Mouse (Mus musculus) brain, embryonic 14.5 days (tissue): ENCODE results near the gene Nrbp1. TPM values are rescaled to one million over a fixed set of nuclear protein-coding genes. Genes with fewer than 3 reads are reported as not detected.

Source experiments
- DNase-seq: peaks from one replicate; pipeline ENCODE4 v3.0.0-alpha.2; 2011; ENCODE audit warnings: low read depth
- CTCF ChIP-seq: fragments of 200-500 bp; IDR thresholded peaks from 2 replicates; pipeline ENCODE4 v1.5.1; 2012; ENCODE audit warnings: inconsistent platforms, mild to moderate bottlenecking, moderate library complexity, borderline replicate concordance; ENCODE audit not compliant: insufficient read depth, insufficient read length; ENCODE audit errors: extremely low read depth
- POLR2A ChIP-seq: fragments of 200-500 bp; IDR thresholded peaks from 2 replicates; pipeline ENCODE4 v1.6.1; 2012; ENCODE audit warnings: mild to moderate bottlenecking, inconsistent platforms, borderline replicate concordance; ENCODE audit not compliant: poor library complexity, insufficient read depth, insufficient read length, severe bottlenecking; ENCODE audit errors: extremely low read depth
- polyA plus RNA-seq: library from polyadenylated mRNA; depleted of rRNA; stranded (reverse); fragments of >200 nt; gene quantifications from 2 replicates; pipeline ENCODE4 v1.2.3, GENCODE M21; 2012; rRNA removed

Nrbp1 gene
- 143 and 175 TPM in 2 replicates for polyA plus RNA-seq

DNA sequence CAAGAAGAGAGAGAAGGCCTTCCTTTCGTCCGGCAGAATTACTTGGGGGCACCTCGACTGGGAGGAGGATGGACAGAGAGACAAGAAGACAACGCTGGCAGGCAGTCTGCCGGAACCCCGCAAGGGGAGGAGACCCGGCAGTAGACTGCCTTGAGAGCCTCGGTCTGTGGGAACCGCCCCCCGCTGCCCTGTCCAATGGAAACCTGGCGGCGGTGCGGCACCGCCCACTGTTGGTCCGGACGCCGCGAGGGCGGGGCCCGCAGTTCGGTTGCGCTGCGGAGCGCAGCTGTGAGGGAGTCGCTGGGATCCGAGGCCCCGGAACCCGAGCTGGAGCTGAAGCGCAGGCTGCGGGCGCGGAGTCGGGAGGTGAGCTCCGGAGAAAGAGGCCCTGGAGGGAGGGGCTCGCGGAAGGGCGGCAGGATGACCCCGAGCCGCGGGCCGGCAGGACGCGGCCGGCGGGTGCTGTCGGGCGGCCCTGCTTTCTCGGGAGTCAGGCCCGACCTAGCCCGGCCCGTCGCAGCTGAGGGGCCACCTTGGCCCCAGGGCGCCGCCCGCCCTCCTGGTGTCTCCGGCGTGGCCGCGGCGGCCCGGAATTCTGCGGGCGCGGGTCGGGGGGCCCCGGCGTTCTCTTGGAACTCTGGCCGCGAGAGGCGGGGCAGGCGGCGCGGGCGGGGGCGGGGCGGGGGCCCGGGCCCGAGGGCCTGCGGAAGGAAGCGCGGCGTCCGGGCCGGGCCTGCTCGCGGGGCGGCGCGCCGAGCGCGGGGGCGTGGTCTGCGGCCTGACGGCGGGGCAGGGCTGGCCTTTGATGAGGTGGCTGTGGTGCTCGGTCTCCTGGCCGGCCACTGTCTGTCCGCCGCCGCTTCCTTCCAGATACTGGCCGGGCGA, at the start of gene Nrbp1, which contains the start of gene Gm9970:
Nrbp1 (plus strand) TSS at position 228 of the 885 bp plus-strand sequence.
Gm9970 (minus strand) TSS at position 596 of the 885 bp plus-strand sequence.
- TF ChIP-seq POLR2A: peak; percentile 90
- TF ChIP-seq CTCF: no peak

DNA sequence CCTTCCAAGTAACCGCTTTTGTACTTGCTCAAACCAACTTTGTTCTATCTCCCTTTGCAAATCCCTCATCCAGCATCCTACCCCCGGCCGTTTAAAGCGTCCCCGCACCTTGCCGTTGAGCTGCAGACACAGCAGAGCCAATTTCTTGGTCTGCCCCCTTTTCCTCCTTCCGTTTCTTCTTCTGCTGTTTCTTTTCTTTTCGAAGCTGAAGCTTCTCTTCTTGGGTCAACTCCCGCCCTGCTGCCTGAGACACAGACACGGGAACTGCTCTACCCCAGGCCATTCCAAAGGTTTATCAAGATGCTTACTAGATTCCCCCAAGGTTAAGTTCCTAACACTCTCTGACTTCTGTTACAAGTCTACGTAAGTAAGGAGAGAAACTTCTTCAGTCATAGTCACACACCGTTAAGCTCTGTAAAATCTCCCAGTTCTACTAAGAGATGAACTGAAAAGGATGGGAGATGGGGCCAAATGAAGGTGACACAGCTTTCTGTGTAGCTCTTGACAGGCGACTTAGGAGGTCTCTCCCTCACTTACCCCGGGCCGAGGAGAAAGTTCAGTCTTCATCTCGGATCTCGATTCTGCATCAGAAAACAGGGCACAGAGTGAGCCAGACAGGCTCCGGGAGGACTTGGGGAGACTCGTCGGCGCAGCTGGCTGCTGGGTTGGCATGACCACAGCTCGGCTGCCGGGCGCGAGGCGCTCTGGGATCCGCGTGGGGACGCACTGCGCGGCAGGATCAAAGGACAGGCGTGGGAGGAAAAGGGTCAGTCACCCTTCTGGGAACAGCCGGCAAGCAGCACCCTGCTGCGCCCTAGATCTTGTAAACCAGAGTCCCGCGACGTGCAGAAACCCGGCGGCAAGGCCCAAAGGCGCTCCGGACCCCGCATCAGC, 48.4 kb upstream of the Nrbp1 start:
- TF ChIP-seq CTCF (no peak), POLR2A (no peak)
- no peak for DNase-seq

More for the DNA sequence above, at the start of gene Nrbp1, which contains the start of gene Gm9970:
- peak; percentile 98 for DNase-seq

- peak; percentile 38; the same call in 1 of the 2 replicates for TF ChIP-seq CTCF
- 0 out of 2 replicates have a peak, but pooled peaks have one; percentile 9 for TF ChIP-seq POLR2A
Observed at GRCm38 (mm10) chr5:31192939-31193630, 47.6 kb upstream of the Nrbp1 start, which contains the start of the genes Snx17 and Eif2b4. Gene Snx17 (plus strand): TSS chr5:31193227. Gene Eif2b4 (minus strand): TSS chr5:31193430.

DNA sequence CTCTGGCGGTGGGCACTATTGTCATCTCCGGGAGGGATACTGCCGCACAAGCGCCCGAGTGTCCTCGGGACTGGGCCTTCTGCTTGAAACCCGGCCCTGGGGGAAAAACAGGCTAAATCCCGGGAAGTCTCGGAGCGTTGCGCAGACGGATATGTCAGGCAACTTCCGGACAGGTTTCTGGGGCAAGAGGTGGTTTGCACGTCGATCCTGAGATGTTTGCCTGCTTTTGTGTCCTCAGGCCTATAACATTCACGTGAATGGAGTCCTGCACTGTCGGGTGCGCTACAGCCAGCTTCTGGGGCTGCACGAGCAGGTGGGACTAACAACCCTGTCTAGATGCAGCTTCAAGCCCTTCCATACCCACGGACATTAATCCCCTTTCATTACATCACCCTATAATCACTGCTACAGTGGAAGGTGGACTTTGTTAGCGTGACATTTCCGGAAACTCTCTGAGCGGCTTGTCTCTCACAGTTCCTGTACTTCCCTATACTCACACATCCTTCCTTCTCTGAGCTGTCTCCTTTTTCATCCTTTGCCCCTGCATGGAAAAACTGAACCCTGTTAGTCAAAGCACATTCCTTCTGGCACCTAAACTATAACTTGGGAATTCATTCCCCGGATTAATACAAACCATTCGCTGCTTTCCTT, 46.9 kb upstream of the Nrbp1 start:
- DNase-seq: no peak
- TF ChIP-seq POLR2A: no peak
- no peak for TF ChIP-seq CTCF

More at GRCm38 (mm10) chr5:31192939-31193630, 47.6 kb upstream of the Nrbp1 start, which contains the start of the genes Snx17 and Eif2b4:
- peak; percentile 99 for DNase-seq

DNA sequence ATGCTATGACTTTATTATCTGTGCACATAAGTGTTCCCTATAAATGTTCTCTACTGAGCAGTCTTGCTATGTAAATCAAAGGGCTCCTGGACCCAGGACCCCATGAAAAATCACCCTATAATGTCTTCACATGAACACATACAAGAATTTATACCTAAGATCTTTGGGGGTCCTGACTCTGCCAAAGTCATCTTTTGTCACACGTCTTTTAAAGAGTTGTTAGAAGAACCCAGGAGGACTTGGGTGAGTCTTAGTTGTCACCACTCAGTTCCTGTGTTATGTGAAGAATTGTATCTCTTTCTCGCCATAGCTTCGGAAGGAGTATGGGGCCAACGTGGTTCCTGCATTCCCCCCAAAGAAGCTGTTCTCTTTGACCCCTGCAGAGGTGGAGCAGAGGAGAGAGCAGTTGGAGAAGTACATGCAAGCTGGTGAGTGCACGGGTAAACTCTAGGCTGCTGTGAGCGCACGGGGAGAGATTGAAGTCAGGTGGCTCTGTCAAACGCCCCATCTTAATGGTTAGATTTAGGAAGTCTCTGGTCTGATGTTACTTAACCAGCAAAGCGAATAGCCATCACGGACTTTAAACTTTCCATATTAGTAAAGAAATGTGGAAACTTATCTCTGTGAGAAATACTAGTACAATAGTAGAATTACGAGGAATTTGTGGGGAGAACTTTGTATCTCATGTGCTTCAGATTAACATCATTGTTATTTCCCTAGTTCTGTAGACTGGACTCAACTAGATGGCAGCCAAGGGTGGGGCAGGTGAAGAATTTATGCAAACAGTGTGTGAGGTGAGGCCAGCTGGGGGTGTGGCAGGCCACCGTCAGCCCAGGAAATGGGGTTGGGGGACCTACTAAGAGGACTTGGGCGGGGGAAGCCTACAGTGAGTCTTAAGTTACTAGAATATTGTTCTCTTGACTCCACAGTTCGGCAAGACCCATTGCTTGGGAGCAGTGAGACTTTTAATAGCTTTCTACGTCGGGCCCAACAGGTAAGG, 45.9 kb upstream of the Nrbp1 start:
- DNase-seq: no peak
- TF ChIP-seq CTCF (no peak), POLR2A (no peak)

GRCm38 (mm10) chr5:31195671-31196070, 45.0 kb upstream of the Nrbp1 start:
- no peak for TF ChIP-seq CTCF
- TF ChIP-seq POLR2A: no peak
- no peak for DNase-seq

DNA sequence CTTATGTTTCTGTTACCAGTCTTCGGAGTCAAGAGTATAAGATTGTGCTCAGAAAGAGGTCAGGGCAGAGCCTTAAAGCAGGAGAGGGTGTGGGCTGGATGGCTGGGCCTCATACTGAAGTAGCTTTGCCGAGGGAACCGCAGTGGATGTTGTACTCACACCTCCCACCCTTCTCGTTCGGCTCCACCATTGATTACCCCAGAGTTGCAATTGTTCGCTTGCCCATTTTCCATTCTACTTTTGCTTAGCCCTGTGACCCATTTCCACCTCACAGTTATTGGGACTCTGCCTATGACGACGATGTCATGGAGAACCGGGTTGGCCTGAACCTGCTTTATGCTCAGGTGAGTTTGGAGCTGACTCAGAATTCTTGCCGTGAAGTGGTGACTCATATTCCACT, 44.5 kb upstream of the Nrbp1 start:
- no peak for DNase-seq
- TF ChIP-seq CTCF: no peak
- no peak for TF ChIP-seq POLR2A

GRCm38 (mm10) chr5:31197072-31197471, 43.6 kb upstream of the Nrbp1 start:
- no peak for TF ChIP-seq POLR2A
- TF ChIP-seq CTCF: no peak

DNA sequence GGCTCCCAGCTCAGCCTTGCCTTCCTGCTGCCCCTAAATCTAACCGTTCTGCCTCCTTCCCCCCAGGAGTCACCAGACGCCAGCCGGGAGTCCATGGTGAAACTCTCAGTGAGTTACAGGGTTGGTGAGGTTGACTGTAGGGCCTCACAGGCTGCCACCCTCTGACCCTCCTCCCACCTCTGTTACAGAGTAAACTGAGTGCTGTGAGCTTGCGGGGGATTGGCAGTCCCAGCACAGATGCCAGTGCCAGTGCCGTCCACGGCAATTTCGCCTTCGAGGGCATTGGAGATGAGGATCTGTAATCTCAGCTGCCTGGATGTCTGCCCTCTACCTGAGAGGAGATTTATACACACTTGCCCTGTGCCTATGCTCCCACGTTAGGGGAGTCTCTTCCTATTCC, 42.5 kb upstream of the Nrbp1 start:
- DNase-seq: no peak
- TF ChIP-seq CTCF (no peak), POLR2A (no peak)

More at GRCm38 (mm10) chr5:31197072-31197471, 43.6 kb upstream of the Nrbp1 start:
- no peak for DNase-seq

- DNase-seq: no peak
Observed at GRCm38 (mm10) chr5:31198616-31199320, 41.9 kb upstream of the Nrbp1 start.

DNA sequence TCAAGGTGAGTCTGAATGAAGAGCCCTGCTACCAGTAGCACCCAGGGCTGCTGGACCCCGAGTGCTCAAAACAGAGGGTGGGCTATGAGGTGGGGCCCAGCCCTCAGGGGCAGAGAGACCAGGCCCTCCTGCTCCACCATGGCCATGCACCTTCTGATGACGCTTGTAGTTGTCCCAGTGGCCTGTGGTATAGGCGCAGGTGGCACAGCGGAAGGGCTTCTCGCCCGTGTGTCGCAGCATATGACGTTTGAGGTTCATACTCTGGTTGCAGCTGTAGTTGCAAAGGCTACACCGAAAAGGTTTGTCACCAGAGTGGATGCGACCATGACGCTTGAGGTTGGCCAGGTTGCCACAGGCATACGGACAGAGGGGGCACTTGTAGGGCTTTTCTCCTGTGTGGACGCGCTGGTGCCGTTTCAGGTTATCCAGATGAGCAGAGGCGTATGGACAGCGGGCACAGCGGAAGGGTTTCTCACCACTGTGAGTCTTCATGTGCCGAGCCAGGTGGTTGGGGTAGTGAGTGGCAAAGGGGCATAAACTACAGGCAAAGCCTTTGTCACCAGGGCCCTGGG, 41.3 kb upstream of the Nrbp1 start:
- no peak for TF ChIP-seq POLR2A
- no peak for TF ChIP-seq CTCF
- DNase-seq: no peak

More at GRCm38 (mm10) chr5:31198616-31199320, 41.9 kb upstream of the Nrbp1 start:
- no peak for TF ChIP-seq CTCF
- no peak for TF ChIP-seq POLR2A
